Mouse (Mus musculus): ENCODE data around the gene Ube2s.

Ube2s gene

DNA sequence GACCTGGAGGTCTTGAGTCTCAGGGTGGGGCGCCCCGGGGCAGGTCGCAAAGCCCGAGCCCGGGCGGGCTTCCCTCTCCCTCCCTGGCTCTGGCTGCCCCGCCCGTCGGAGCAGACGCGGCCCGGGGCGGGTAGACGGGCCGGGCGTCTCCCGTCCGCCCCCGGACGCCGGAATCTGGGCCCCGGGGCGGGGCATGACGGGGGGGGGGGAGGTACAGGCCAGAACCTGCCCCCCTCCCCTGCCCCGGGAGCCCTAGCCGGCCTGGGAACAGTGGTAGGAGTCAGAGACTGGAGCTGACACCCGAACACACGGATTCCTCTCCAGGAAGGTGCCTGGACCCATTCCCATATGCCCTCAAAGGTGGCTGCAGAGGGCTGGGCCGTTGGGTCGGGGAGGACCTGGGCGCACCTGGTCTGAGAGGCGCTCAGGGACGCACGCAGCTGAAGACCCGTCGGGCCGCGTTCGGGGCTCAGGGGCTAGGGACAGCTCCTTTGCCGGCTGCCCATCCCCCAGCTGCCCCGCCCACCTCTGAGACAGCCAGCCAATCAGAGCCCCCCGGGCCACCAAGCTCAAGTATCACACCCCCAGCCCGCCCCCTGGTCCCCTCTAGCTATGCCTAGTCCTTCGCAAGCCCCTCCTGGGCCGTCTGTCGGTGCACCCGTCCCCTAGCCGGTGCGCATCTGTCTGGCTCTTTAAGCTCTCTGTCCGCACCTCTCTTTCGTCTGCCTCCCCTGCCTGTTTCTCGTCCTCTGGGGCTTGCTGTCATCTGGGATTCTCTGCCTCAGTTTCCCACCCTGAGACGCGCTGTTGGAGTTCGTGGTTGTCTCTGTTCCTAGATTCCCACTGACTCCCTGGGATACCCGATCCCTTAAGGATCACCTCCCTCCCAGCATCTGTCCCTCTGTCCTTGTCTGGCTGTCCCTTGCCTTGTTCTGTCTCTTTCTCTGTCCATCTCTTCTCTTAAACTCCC, 35.2 kb downstream of the Ube2s start:
- peak; percentile 62 for DNase-seq (ENCODE audit: low spot score)

DNA sequence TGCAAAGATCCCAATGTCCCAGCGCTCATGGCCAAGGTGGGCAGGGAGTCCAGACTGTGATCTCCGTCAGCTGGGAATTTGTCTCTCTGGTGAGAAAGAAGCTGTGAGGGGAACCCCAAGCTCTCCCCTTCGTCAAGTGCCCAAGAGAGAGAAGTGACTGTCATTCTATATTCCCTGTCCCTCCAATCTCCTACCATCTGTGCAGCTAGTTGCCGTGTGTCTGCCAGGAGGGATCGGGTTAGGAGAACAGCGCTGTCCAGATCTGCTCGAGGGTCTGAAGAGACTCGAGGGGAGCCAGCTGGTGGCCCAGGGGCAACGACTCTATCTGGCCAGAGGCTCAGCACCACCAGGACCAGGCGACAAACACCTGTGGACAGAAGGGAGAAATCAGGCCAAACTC, 36.3 kb downstream of the Ube2s start:
- no peak for DNase-seq (ENCODE audit: low spot score)

DNA sequence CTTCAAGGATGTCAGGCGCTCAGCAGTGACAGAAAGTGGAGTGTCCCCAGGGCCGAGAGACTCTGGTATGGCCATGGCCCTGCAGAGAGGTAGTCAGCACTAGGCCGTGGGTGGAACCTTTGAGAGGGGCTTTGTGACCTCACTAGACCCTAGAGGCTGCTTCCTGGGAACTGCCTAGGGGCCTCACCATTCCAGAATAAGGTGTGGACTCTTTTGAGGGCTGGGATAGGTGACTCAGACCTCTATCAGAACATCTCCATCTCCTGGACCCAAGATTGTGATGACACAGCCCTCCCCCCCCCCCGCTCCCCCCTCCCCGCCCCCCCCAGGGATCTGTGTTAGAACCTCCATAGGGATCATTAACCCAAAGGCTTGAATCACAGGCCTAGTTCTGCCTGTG, 41.2 kb downstream of the Ube2s start, which contains the start of gene Fam71e2:
Gene Fam71e2 (minus strand): TSS at position 101 of the 400 bp plus-strand sequence.
- no peak for DNase-seq (ENCODE audit: low spot score)

GRCm38 (mm10) chr7:4764946-4765710, 47.3 kb downstream of the Ube2s start:
- no peak for DNase-seq (ENCODE audit: low spot score)

DNA sequence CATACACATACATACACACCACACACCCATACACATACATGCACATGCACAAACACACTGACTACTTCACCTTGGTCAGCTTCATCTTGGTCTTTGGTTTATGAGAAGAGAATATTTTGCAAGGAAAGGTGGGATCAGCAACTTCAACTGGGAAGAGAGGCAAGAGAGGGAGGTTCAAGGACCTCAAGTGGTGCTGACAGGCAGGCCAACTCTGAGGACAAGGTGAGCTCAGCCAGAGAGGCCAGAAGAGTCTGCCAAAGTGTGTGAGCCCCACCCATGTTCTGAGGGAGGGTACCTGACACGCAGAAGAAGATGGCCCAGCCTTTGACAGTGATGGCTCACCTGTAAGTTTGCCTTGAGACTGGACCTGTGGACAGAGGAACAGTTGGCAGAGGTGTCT, 52.7 kb downstream of the Ube2s start:
- DNase-seq (ENCODE audit: low spot score): no peak

- DNase-seq (ENCODE audit: low spot score): peak; percentile 61
These were observed 59.4 kb downstream of the Ube2s start, which contains the start of gene Cox6b2 for GRCm38 (mm10) chr7:4752821-4753570. Gene Cox6b2 (minus strand): TSS chr7:4753094.

DNA sequence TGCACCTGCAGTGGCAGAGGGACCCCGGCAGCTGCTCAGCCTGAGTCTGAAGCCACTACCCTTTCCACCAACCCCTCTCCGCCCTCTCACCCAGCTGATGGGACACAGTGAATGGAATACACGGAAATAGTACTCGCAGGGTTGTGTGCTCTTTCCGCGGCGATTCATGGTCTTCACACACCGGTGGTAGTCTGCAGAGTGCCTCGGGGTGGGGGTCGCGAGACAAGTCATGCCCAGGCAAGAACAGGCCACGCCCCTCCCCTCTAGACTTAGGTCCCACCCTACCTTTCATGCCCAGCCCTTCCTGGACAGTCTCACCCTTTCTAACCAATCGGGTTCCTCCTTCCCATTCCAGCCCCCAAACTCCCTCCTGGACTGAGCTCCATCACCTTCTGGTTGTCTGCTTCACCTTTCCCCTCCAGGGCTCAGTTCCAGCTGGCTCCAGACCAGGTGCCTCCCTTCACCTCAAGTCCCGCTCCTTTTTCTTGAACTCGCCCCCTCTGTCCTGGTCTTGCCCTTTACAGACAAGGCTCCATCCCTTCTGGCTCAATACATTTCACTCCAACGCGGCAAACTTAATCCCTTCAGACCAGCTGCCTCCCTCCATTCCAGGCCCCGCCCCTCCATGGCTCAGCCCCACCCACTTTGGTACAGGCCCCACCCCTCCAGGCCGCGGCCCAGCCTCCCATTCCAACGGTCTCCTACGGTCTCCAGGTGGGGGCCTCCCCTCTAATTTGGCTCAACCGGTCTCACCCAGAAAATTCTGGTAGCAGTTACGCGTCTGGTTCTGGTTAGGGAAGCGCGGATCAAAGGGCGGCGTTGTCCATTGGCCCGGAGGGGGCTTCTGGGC, 60.2 kb downstream of the Ube2s start:
- DNase-seq (ENCODE audit: low spot score): peak; percentile 41

- no peak for DNase-seq (ENCODE audit: low spot score)
These were observed 63.2 kb downstream of the Ube2s start for GRCm38 (mm10) chr7:4749169-4749568.

DNA sequence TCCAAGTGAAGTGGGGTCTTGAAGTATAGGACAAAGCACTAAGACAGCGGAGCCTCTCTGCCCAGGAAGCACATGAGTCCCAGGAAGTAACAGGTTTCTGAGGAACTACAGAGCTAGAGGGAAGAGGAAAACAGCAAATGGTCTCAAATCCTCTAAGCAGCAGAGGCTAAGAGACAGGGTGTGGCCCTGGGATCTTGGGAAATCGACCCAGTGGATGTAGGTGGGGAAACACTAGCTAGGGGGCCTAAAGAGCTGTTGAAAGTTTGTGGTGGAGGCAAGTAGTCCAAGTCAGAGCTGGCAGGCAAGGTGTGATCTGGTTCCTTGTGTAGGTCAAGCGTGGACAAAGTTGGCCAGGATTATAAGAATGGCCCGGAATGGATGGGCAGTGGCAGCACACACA, 64.1 kb downstream of the Ube2s start:
- no peak for DNase-seq (ENCODE audit: low spot score)

GRCm38 (mm10) chr7:4747156-4747899, 65.1 kb downstream of the Ube2s start:
- no peak for DNase-seq (ENCODE audit: low spot score)

DNA sequence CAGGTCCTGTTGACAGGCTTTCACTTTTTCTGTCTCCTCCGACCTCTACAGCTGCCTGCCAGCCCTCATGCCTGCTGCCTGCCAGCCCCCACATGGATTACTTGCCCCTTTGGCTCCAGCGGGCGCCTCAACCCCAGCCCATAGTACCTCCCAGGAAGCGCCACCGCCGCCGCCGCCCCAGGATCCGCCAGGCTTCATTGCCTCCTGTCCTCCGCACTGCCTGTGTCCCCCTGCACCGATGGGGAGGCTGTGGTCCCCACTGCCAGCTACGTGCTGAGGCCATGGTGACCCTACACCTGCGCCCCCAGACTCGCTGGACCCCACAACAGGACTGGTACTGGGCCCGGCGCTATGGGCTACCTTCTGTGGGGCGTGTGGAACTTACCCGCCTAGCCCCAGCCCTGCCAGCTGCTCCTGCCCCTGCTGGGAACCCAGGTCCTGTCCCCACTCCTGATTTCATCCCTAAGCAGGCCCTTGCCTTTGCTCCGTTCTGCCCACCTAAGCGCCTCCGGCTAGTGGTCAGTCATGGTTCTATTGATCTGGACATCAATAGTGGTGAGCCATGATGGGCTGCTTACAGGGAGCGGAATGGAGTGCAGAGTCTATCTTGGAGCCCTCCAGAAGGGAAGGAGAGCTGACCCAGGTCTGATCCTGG, 65.9 kb downstream of the Ube2s start:
- DNase-seq (ENCODE audit: low spot score): no peak

GRCm38 (mm10) chr7:4744886-4745285, 67.5 kb downstream of the Ube2s start:
- DNase-seq (ENCODE audit: low spot score): no peak

Measured in urinary bladder, postnatal 25 days (tissue).